Mouse (Mus musculus) bone marrow, adult 2 months (tissue): ENCODE results near the gene Chp1. TPM values are rescaled to one million over a fixed set of nuclear protein-coding genes. Genes with fewer than 3 reads are reported as not detected.

Experiments
- H3K27ac ChIP-seq: fragments of 200-500 bp; 2 replicates; pipeline ENCODE4 v1.5.1; 2012; ENCODE audit warnings: low read depth, mild to moderate bottlenecking, control low read depth, inconsistent platforms, low read length; ENCODE audit not compliant: control insufficient read depth, poor library complexity, insufficient read depth
- H3K4me1 ChIP-seq: fragments of 200-500 bp; 2 replicates; pipeline ENCODE4 v1.6.1; 2011; ENCODE audit warnings: low read length; ENCODE audit not compliant: control insufficient read depth, insufficient read depth
- H3K4me3 ChIP-seq: fragments of 200-500 bp; replicated peaks from 2 replicates; pipeline ENCODE3; 2011; ENCODE audit warnings: mild to moderate bottlenecking, low read depth, low read length, control low read depth; ENCODE audit not compliant: control insufficient read depth
- CTCF ChIP-seq: fragments of 200-500 bp; IDR thresholded peaks from 2 replicates; pipeline ENCODE4 v1.5.1; 2011; ENCODE audit warnings: low read length, control low read depth; ENCODE audit not compliant: control insufficient read depth, insufficient read depth
- POLR2A ChIP-seq: fragments of 200-500 bp; IDR thresholded peaks from 2 replicates; pipeline ENCODE4 v1.6.1; 2011; ENCODE audit warnings: low read depth, mild to moderate bottlenecking, control low read depth, low read length, borderline replicate concordance; ENCODE audit not compliant: control insufficient read depth
- WGBS: fragments of 180-500 bp; shearing (Covaris S2); methylation state at CpG from one replicate; pipeline ENCODE4 v1.1.7; 2018; 5-methylcytosine and 5-hydroxymethylcytosine counted together
- polyA plus RNA-seq: library from polyadenylated mRNA; stranded (reverse); fragments of >200 nt; gene quantifications from 2 replicates; pipeline ENCODE4 v1.2.4, GENCODE M21; 2011; ENCODE audit warnings: low replicate concordance; ENCODE audit not compliant: missing spikeins, insufficient read depth, insufficient read length

Gene Chp1
- polyA plus RNA-seq, 1 experiment, result 36.0 TPM

- Histone ChIP-seq H3K27ac (no peak overlapping the region), H3K4me3 (no peak overlapping the region), H3K4me1 (peaks cover 1% of the 10 kb centered on the region; the same call in 1 of the 2 replicates)
- 43% methylated on average over 5 of the region's 5 CpGs for WGBS
- no peak for TF ChIP-seq POLR2A
- no peak for TF ChIP-seq CTCF
These were observed 30.7 kb upstream of the Chp1 start for GRCm38 (mm10) chr2:119516811-119517210.

- Histone ChIP-seq H3K4me1 (no peaks in the 10 kb centered on the region; the same call in 1 of the 2 replicates), H3K4me3 (no peak overlapping the region), H3K27ac (no peak overlapping the region)
- TF ChIP-seq POLR2A (no peak), CTCF (no peak)
- 73% methylated on average over 7 of the region's 7 CpGs for WGBS
These were observed 26.9 kb upstream of the Chp1 start for GRCm38 (mm10) chr2:119520550-119520949.

- no peak overlapping the region for H3K4me3 ChIP-seq
- 73% methylated on average over 4 of the region's 4 CpGs for WGBS
- H3K27ac ChIP-seq, result no peak overlapping the region
- H3K4me1 ChIP-seq, result no peaks in the 10 kb centered on the region
- no peak for TF ChIP-seq CTCF
These were observed 23.7 kb upstream of the Chp1 start for GRCm38 (mm10) chr2:119523836-119524235.

DNA sequence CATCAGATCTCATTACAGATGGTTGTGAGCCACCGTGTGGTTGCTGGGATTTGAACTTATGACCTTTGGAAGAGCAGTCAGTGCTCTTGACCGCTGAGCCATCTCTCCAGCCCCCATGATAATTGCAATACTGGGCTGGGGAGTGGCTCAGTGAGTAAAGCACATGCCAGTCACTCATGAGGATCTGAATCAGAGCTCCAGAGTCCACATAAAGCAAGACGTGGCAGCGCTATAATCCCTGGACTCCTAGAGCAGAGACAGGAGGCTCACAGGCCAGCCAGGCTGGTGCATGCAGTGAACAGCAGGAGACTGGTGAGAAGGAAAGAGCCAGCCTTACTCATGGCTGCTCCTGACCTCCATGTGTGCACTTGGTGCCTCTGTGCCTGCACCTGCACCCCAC, 22.1 kb upstream of the Chp1 start:
- no peak overlapping the region for H3K27ac ChIP-seq
- no peak overlapping the region for H3K4me3 ChIP-seq
- no peaks in the 10 kb centered on the region for H3K4me1 ChIP-seq
- WGBS, result 80% methylated on average over 4 of the region's 4 CpGs
- TF ChIP-seq CTCF, result no peak
- TF ChIP-seq POLR2A, result no peak

GRCm38 (mm10) chr2:119538802-119539201, 8.7 kb upstream of the Chp1 start:
- H3K27ac ChIP-seq, result no peak overlapping the region
- 84% methylated on average over 9 of the region's 9 CpGs for WGBS
- H3K4me3 ChIP-seq, result no peak overlapping the region
- TF ChIP-seq CTCF (no peak), POLR2A (no peak)
- H3K4me1 ChIP-seq, result no peaks in the 10 kb centered on the region

DNA sequence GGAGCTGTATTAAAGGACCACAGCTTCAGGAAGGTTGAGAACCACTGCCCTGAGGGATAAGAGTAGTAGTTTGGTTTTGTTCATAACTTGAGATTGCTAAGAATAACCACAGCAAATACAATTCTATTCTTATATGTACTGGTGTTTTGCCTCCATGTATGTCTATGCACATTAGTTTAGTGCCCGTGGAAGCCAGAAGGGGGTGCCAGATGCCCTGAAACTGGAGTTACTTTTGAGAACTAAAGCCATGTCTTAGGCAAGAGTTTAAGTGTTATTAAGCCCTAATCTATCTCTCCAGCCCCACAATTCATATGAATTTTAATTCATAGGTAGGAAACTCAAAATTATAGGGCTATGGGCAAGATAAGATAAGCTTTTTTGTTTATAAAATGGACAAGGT, 5.4 kb upstream of the Chp1 start:
- H3K4me3 ChIP-seq, result no peak overlapping the region
- TF ChIP-seq CTCF (peak; percentile 63), POLR2A (no peak)
- no peaks in the 10 kb centered on the region for H3K4me1 ChIP-seq
- 8% methylated on average over 1 of the region's 1 CpGs for WGBS
- H3K27ac ChIP-seq, result no peak overlapping the region

DNA sequence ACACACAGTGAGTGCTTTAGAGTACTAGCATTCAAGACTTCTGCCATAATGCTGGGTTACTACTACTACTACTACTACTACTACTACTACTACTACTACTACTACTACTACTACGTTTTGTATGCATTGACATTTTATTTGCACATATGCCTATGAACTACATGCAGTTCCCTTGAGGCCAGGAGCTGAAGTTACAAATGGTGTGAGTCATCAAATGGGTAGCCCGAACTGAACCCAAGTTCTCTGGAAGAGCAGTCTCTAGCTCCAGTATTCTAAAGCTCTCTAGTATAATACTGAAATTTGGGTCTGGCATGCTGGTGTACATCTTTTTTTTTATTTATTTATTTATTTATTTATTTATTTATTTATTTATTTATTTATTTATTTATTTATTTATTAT, 3.8 kb upstream of the Chp1 start:
- Histone ChIP-seq H3K4me3 (no peak overlapping the region), H3K27ac (no peak overlapping the region), H3K4me1 (no peaks in the 10 kb centered on the region)
- TF ChIP-seq CTCF (no peak), POLR2A (no peak)
- WGBS, result 63% methylated on average over 2 of the region's 2 CpGs

- H3K4me1 ChIP-seq, result no peaks in the 10 kb centered on the region
- peak; percentile 78 for TF ChIP-seq CTCF
- 0 out of 2 replicates have a peak, but pooled peaks have one; percentile 22 for TF ChIP-seq POLR2A
- peak overlapping the region; percentile 78 for H3K27ac ChIP-seq
- 1% methylated on average over 30 of the region's 30 CpGs for WGBS
- H3K4me3 ChIP-seq, result peak overlapping the region; percentile 66
These were observed 512 bp upstream of the Chp1 start for GRCm38 (mm10) chr2:119546848-119547521.

GRCm38 (mm10) chr2:119548371-119548660, 819 bp downstream of the Chp1 start:
- 2% methylated on average over 3 of the region's 3 CpGs for WGBS
- H3K27ac ChIP-seq, result no peak overlapping the region
- TF ChIP-seq CTCF (no peak), POLR2A (no peak)

More at GRCm38 (mm10) chr2:119548371-119548660, 819 bp downstream of the Chp1 start:
- Histone ChIP-seq H3K4me1 (no peaks in the 10 kb centered on the region), H3K4me3 (peak overlapping the region; percentile 86)
